In genomic region chrX:166509761-166510738, GRCm38 (mm10) we compare ENCODE assay signal across 7 mouse cellular contexts. TPM values are rescaled to one million over a fixed set of nuclear protein-coding genes. Genes with fewer than 3 reads are reported as not detected.
DNase-seq lines count a peak whose midpoint lies in the region; ATAC-seq lines count a peak whose summit lies in the region.

No protein-coding gene starts in this region.

- peaks cover 39% of the 10 kb centered on the region for H3K27me3 ChIP-seq in embryonic facial prominence, embryonic 10.5 days (replicated peaks; ENCODE audit: low read depth, poor library complexity, severe bottlenecking)
- peaks cover 61% of the 10 kb centered on the region for H3K27me3 ChIP-seq in limb, embryonic 10.5 days (ENCODE audit: low read depth, poor library complexity, severe bottlenecking)
- H3K27me3 ChIP-seq in midbrain, embryonic 13.5 days, result peaks cover 8% of the 10 kb centered on the region; the same call in 1 of the 2 replicates

- DNase-seq in adrenal gland, postnatal 10 days, result peak; percentile 93
- DNase-seq in embryonic facial prominence, embryonic 10.5 days (ENCODE audit: low spot score), result peak; percentile 94
- peak; percentile 95 for DNase-seq in kidney, adult 11 months
- DNase-seq in limb, embryonic 10.5 days (ENCODE audit: low spot score), result peak; percentile 89
- peak; percentile 84 for DNase-seq in spleen, adult 12 weeks (ENCODE audit: low spot score)

- peak overlapping the region; percentile 77 for H3K9ac ChIP-seq in midbrain, embryonic 13.5 days (replicated peaks)

- WGBS in embryonic facial prominence, embryonic 10.5 days, result 22% methylated on average over 65 of the region's 65 CpGs
- 17% methylated on average over 65 of the region's 65 CpGs for whole genome bisulfite sequencing in limb, embryonic 10.5 days
- WGBS in midbrain, embryonic 13.5 days, result 23% methylated on average over 65 of the region's 65 CpGs

- H3K36me3 ChIP-seq in embryonic facial prominence, embryonic 10.5 days (replicated peaks), result peaks cover 4% of the 10 kb centered on the region
- H3K36me3 ChIP-seq in limb, embryonic 10.5 days, result no peaks in the 10 kb centered on the region
- peaks cover 3% of the 10 kb centered on the region; the same call in 1 of the 2 replicates for H3K36me3 ChIP-seq in midbrain, embryonic 13.5 days

- peak overlapping the region; percentile 55 for H3K4me2 ChIP-seq in midbrain, embryonic 13.5 days (replicated peaks)

- peak overlapping the region; percentile 66 for H3K4me3 ChIP-seq in embryonic facial prominence, embryonic 10.5 days
- H3K4me3 ChIP-seq in limb, embryonic 10.5 days, result peak overlapping the region; percentile 61
- H3K4me3 ChIP-seq in midbrain, embryonic 13.5 days (replicated peaks), result peak overlapping the region; percentile 51

- H3K27ac ChIP-seq in embryonic facial prominence, embryonic 10.5 days (replicated peaks), result peak overlapping the region; percentile 96
- peak overlapping the region; percentile 97 for H3K27ac ChIP-seq in limb, embryonic 10.5 days
- H3K27ac ChIP-seq in midbrain, embryonic 13.5 days, result peak overlapping the region; percentile 98

- H3K9me3 ChIP-seq in embryonic facial prominence, embryonic 10.5 days, result no peaks in the 10 kb centered on the region
- H3K9me3 ChIP-seq in limb, embryonic 10.5 days (replicated peaks), result no peaks in the 10 kb centered on the region
- H3K9me3 ChIP-seq in midbrain, embryonic 13.5 days, result no peaks in the 10 kb centered on the region

- ATAC-seq in granulocyte monocyte progenitor cell, adult 5-6 weeks (replicated peaks; ENCODE audit: poor library complexity, severe bottlenecking), result peak; percentile 95
- ATAC-seq in midbrain, embryonic 13.5 days, result peak; percentile 99

- peaks cover 8% of the 10 kb centered on the region; the same call in 1 of the 2 replicates for H3K4me1 ChIP-seq in embryonic facial prominence, embryonic 10.5 days
- H3K4me1 ChIP-seq in limb, embryonic 10.5 days, result peaks cover 9% of the 10 kb centered on the region; the same call in 1 of the 2 replicates
- H3K4me1 ChIP-seq in midbrain, embryonic 13.5 days (replicated peaks), result peaks cover 3% of the 10 kb centered on the region; the same call in 1 of the 2 replicates

RNA-seq across cellular contexts. Expression of gene Tceanc, which starts 8.3 kb away (rescaled TPM):
- 1 to 10 TPM; 4.8 to 6.5 TPM for total RNA-seq in adrenal gland, postnatal 10 days (2021)
- 10.0 and 11.0 TPM in 2 replicates for polyA plus RNA-seq in embryonic facial prominence, embryonic 10.5 days (2016; fragmentation: Nextera tagmentation; extraction: Ambion mirVana)
- total RNA-seq in granulocyte monocyte progenitor cell, adult 5-6 weeks (2014; fragmentation: Nextera tagmentation), result 5.6 and 5.8 TPM in 2 replicates
- 4.0 and 8.0 TPM in 2 replicates for total RNA-seq in granulocyte monocyte progenitor cell, adult 5-6 weeks (2017)
- polyA plus RNA-seq in limb, embryonic 10.5 days (2016; fragmentation: Nextera tagmentation; extraction: Ambion mirVana), result 9.4 and 13.3 TPM in 2 replicates
- 9.4 and 10.1 TPM in 2 replicates for polyA plus RNA-seq in midbrain, embryonic 13.5 days (2015; fragmentation: Nextera tagmentation; extraction: Ambion mirVana)

RNA-seq across cellular contexts. Expression of gene Rab9, which starts 30.4 kb away (rescaled TPM):
- total RNA-seq in adrenal gland, postnatal 10 days (2021), result 10 to 100 TPM; 49.8 to 58.6 TPM
- 43.1 and 45.7 TPM in 2 replicates for polyA plus RNA-seq in embryonic facial prominence, embryonic 10.5 days (2016; fragmentation: Nextera tagmentation; extraction: Ambion mirVana)
- total RNA-seq in granulocyte monocyte progenitor cell, adult 5-6 weeks (2014; fragmentation: Nextera tagmentation), result 52.9 and 53.9 TPM in 2 replicates
- 93.5 and 100 TPM in 2 replicates for total RNA-seq in granulocyte monocyte progenitor cell, adult 5-6 weeks (2017)
- polyA plus RNA-seq in limb, embryonic 10.5 days (2016; fragmentation: Nextera tagmentation; extraction: Ambion mirVana), result 39.9 and 42.7 TPM in 2 replicates
- 40.7 and 50.2 TPM in 2 replicates for polyA plus RNA-seq in midbrain, embryonic 13.5 days (2015; fragmentation: Nextera tagmentation; extraction: Ambion mirVana)

Comparison
In these comparisons a context has a peak if more than half of its experiments do, and no peak if none do; other contexts are left out.
1. Peak in every context shown above with its lines: DNase-seq, ATAC-seq, H3K4me3 ChIP-seq and H3K27ac ChIP-seq.